Mouse (Mus musculus) midbrain, postnatal 0 days (tissue): ENCODE results near the gene Ilk. TPM values are rescaled to one million over a fixed set of nuclear protein-coding genes. Genes with fewer than 3 reads are reported as not detected.

Experiments used
- ATAC-seq: fragments of 200-750 bp; cut with Nextera tagmentation; 2 replicates; pipeline ENCODE4 v1.8.0; 2017; ENCODE audit warnings: moderate number of reproducible peaks, mild to moderate bottlenecking, moderate TSS enrichment, moderate library complexity; ENCODE audit not compliant: low FRiP score
- DNase-seq: peaks from one replicate; pipeline ENCODE4 v3.0.0-alpha.2; 2015; ENCODE audit warnings: low spot score
- H3K27ac ChIP-seq: fragments of 300-500 bp; sonication (generic); 2 replicates; pipeline ENCODE4 v1.5.1; 2014; ENCODE audit warnings: low read depth, mild to moderate bottlenecking, low read length, mixed read lengths
- H3K27me3 ChIP-seq: fragments of 300-500 bp; sonication (generic); 2 replicates; pipeline ENCODE4 v1.6.1; 2014; ENCODE audit warnings: low read length, control low read depth, mixed read lengths; ENCODE audit not compliant: insufficient read depth
- H3K36me3 ChIP-seq: fragments of 300-500 bp; sonication (generic); 2 replicates; pipeline ENCODE4 v1.6.1; 2014; ENCODE audit warnings: low read length, control low read depth, mixed read lengths; ENCODE audit not compliant: insufficient read depth
- H3K4me1 ChIP-seq: fragments of 300-500 bp; sonication (generic); 2 replicates; pipeline ENCODE4 v1.6.1; 2014; ENCODE audit warnings: mild to moderate bottlenecking, control low read depth, antibody characterized with exemption, low read length, mixed read lengths; ENCODE audit not compliant: insufficient read depth
- H3K4me2 ChIP-seq: fragments of 300-500 bp; sonication (generic); 2 replicates; pipeline ENCODE4 v1.6.1; 2014; ENCODE audit warnings: low read depth, mild to moderate bottlenecking, low read length, mixed read lengths; ENCODE audit not compliant: poor library complexity, severe bottlenecking
- H3K4me3 ChIP-seq: fragments of 300-500 bp; sonication (generic); 2 replicates; pipeline ENCODE4 v1.5.1; 2014; ENCODE audit warnings: low read depth, mild to moderate bottlenecking, low read length, moderate library complexity
- H3K9ac ChIP-seq: fragments of 300-500 bp; sonication (generic); replicated peaks from 2 replicates; pipeline ENCODE4 v1.6.1; 2014; ENCODE audit warnings: mild to moderate bottlenecking, low read length, moderate library complexity, mixed read lengths; ENCODE audit not compliant: poor library complexity, severe bottlenecking
- H3K9me3 ChIP-seq: fragments of 300-500 bp; sonication (generic); 2 replicates; pipeline ENCODE4 v1.6.1; 2016; ENCODE audit warnings: low read length, control low read depth
- CTCF ChIP-seq: IDR thresholded peaks from 2 replicates; pipeline ENCODE4 v1.5.1; 2016; ENCODE audit warnings: antibody characterized with exemption, mild to moderate bottlenecking
- WGBS: fragments of 180-500 bp; shearing (Covaris S2); extraction: QIAGEN DNeasy Blood & Tissue Kit; methylation state at CpG from one replicate; pipeline ENCODE4 v1.1.7; 2014; 5-methylcytosine and 5-hydroxymethylcytosine counted together
- polyA plus RNA-seq: library from polyadenylated mRNA; unstranded; fragments of >200 nt; fragmentation: Nextera tagmentation; extraction: Ambion mirVana; gene quantifications from 2 replicates; pipeline ENCODE4 v1.2.1, GENCODE M21; 2015
- total RNA-seq: library from RNA; depleted of rRNA; stranded (reverse); fragments of >200 nt; gene quantifications from 2 replicates; pipeline ENCODE4 v1.2.3, GENCODE M21; 2014; rRNA removed

Gene Ilk
- 122 and 130 TPM in 2 replicates for total RNA-seq
- polyA plus RNA-seq: 139 and 154 TPM in 2 replicates

GRCm38 (mm10) chr7:105736264-105736901 is at the start of gene Ilk:
TSS of gene Ilk (plus strand) at chr7:105736592.
- WGBS: under 1% methylated on average over 42 of the region's 62 CpGs
- Histone ChIP-seq H3K4me1 (peaks cover 6% of the 10 kb centered on the region; the same call in 1 of the 2 replicates), H3K4me2 (peak within 1 kb of the TSS; percentile 95), H3K9ac (peak within 1 kb of the TSS; percentile 72), H3K36me3 (peaks cover 29% of the 10 kb centered on the region), H3K27me3 (no peaks in the 10 kb centered on the region), H3K27ac (peak within 1 kb of the TSS; percentile 70), H3K4me3 (peak within 1 kb of the TSS; percentile 84), H3K9me3 (no peaks in the 10 kb centered on the region)
- DNase-seq (peak; percentile 93), ATAC-seq (peak; percentile 94)
- no peak for TF ChIP-seq CTCF

- ATAC-seq (no peak), DNase-seq (no peak)
- Histone ChIP-seq H3K4me3 (no peak overlapping the region), H3K4me2 (no peak overlapping the region), H3K9ac (no peak overlapping the region), H3K36me3 (no peaks in the 10 kb centered on the region), H3K9me3 (no peaks in the 10 kb centered on the region), H3K4me1 (no peaks in the 10 kb centered on the region), H3K27me3 (no peaks in the 10 kb centered on the region), H3K27ac (no peak overlapping the region)
- TF ChIP-seq CTCF: no peak
- 42% methylated on average over 1 of the region's 1 CpGs for WGBS
Observed at GRCm38 (mm10) chr7:105690875-105691274, 45.5 kb upstream of the Ilk start.

GRCm38 (mm10) chr7:105703184-105703583 is 33.2 kb upstream of the Ilk start:
- Histone ChIP-seq H3K9me3 (no peaks in the 10 kb centered on the region), H3K9ac (no peak overlapping the region), H3K4me1 (no peaks in the 10 kb centered on the region), H3K4me3 (no peak overlapping the region), H3K4me2 (no peak overlapping the region), H3K27me3 (no peaks in the 10 kb centered on the region), H3K27ac (no peak overlapping the region), H3K36me3 (no peaks in the 10 kb centered on the region)
- 89% methylated on average over 16 of the region's 16 CpGs for WGBS
- no peak for TF ChIP-seq CTCF
- ATAC-seq: no peak
- no peak for DNase-seq

- Histone ChIP-seq H3K36me3 (no peaks in the 10 kb centered on the region), H3K27me3 (no peaks in the 10 kb centered on the region), H3K27ac (no peak overlapping the region), H3K4me1 (no peaks in the 10 kb centered on the region), H3K4me3 (no peak overlapping the region), H3K9ac (no peak overlapping the region), H3K9me3 (no peaks in the 10 kb centered on the region), H3K4me2 (no peak overlapping the region)
- ATAC-seq: no peak
- DNase-seq: no peak
- WGBS: 84% methylated on average over 4 of the region's 4 CpGs
- TF ChIP-seq CTCF: no peak
Observed at GRCm38 (mm10) chr7:105703816-105704215, 32.6 kb upstream of the Ilk start.

- DNase-seq: no peak
- ATAC-seq: no peak
- H3K27ac ChIP-seq: no peak overlapping the region
- no peak overlapping the region for H3K4me3 ChIP-seq
- no peak overlapping the region for H3K4me2 ChIP-seq
- H3K9ac ChIP-seq: no peak overlapping the region
- no peak for TF ChIP-seq CTCF
- no peaks in the 10 kb centered on the region for H3K4me1 ChIP-seq
- H3K36me3 ChIP-seq: no peaks in the 10 kb centered on the region
- WGBS: 92% methylated on average over 5 of the region's 5 CpGs
- H3K9me3 ChIP-seq: no peaks in the 10 kb centered on the region
- H3K27me3 ChIP-seq: no peaks in the 10 kb centered on the region
Observed at GRCm38 (mm10) chr7:105708733-105709132, 27.7 kb upstream of the Ilk start.

GRCm38 (mm10) chr7:105715366-105715765 is 21.0 kb upstream of the Ilk start:
- Histone ChIP-seq H3K4me1 (no peaks in the 10 kb centered on the region), H3K27me3 (no peaks in the 10 kb centered on the region), H3K27ac (no peak overlapping the region), H3K9me3 (no peaks in the 10 kb centered on the region), H3K36me3 (0 out of 2 replicates have a peak, but pooled peaks cover 2% of the 10 kb centered on the region), H3K9ac (no peak overlapping the region), H3K4me3 (no peak overlapping the region), H3K4me2 (no peak overlapping the region)
- ATAC-seq (no peak), DNase-seq (no peak)
- TF ChIP-seq CTCF: no peak
- 73% methylated on average over 3 of the region's 3 CpGs for WGBS
